Mouse (Mus musculus) inflammation-experienced regulatory T-cells, adult 6 months (primary cell): ENCODE data around the gene Gspt2. TPM values are rescaled to one million over a fixed set of nuclear protein-coding genes. Genes with fewer than 3 reads are reported as not detected.
"Not testable (repeated sequence)": the region's sequence is repeated elsewhere in the genome, so short reads cannot be mapped to it uniquely, and the experiment has no call there.

ENCODE experiments used
- ATAC-seq: one replicate; pipeline ENCODE4 v1.8.0; 2017
- polyA plus RNA-seq, 3 experiments: library from polyadenylated mRNA; unstranded; fragments of 100-300 nt; shearing (Covaris generic); gene quantifications; one replicate each; pipeline ENCODE4 v1.2.1; 2017

Gene Gspt2
- polyA plus RNA-seq, result under 1 TPM in 1 of 3 experiments, not detected in 2; 0.68 TPM

DNA sequence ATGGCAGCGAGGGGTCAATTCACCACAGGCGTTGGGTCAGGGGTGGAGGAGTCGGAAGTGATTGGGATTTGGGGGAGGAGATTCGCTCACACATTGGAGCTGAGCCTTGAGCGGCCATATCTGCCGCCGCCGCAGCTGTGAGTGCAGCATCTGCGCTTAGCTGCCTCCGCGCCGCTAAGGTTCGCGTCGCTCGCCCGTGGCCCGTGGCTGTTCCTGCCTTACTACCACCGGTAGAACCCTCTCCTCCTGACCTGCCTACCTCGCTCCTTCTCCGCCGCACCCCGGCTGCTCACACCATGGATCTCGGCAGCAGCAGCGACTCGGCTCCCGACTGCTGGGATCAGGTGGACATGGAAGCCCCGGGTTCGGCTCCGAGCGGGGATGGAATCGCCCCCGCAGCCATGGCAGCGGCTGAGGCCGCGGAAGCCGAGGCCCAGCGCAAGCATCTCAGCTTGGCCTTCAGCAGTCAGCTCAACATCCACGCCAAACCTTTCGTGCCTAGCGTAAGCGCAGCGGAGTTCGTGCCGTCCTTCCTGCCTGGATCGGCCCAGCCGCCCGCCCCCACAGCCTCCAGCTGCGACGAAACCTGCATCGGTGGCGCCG is at the start of gene Gspt2:
TSS of gene Gspt2 (plus strand) at position 109 of the 603 bp plus-strand sequence.
- no peak for ATAC-seq

DNA sequence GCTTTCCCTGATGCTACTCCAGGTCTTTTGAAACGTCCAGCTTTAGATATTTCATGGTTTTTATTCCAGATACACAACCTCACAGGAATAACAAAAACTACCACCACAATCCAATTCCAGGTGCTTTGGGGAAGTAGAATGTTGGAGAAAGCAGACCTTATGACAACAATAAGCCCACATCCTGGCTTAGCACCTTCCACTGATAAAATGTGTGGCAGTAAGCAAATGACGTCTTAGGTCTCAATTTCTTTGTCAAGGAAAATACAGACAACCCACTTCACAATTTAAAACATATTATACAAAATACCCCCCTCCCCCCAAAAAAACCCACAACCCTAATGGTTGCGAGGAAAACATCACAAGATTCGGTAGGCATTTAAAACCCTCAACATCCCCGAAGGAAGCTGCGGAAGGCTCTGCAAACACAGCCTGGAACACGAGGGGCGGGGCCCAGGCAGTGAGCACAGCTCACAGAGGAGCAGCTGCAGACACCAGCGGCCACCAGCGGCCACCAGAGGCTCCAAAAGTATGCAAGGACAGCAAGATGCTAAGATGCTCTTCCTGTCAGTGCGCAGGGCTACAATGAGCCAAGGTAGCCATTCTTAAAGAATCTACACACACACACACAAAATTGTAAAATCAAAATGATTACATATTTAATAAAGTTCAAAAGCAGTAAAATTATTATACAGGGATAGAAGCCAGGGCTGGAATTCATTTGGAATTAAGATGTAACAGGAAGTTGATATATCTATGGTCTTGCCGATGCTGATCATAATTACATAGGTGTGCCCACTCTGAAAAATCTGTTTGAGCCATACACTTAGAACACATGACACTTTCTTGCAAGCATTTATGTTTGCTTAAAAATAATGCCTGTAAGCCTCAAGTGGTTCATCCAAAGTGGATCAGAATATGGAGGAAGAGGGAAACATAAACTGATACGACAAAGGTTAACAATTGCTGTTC is 10.8 kb upstream of the Gspt2 start:
- ATAC-seq, result no peak

- ATAC-seq, result no peak
These were observed 1.0 kb downstream of the Gspt2 start for GRCm38 (mm10) chrX:94636911-94637310.

DNA sequence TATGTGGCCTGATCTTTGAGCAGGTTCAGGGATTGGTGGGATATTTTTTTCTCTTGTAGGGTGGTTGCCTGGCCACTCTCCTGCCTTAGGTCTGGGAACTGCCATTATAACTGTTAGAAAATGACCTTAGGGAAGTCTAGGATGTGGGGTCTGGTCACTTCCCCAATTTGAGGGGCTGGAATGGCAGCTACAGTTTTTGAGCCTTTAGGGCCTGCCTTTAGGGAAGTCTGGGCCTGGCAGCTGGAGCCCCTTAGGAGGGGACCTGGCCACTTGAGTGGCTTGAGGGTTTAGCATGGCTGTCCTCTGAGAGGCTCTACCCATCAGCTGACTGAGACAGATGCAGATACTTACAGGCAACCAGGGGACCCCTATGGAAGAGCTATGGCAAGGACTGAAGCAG is 12.7 kb downstream of the Gspt2 start:
- ATAC-seq, result no peak

- no peak for ATAC-seq
These were observed 21.9 kb downstream of the Gspt2 start for GRCm38 (mm10) chrX:94657734-94658133.

DNA sequence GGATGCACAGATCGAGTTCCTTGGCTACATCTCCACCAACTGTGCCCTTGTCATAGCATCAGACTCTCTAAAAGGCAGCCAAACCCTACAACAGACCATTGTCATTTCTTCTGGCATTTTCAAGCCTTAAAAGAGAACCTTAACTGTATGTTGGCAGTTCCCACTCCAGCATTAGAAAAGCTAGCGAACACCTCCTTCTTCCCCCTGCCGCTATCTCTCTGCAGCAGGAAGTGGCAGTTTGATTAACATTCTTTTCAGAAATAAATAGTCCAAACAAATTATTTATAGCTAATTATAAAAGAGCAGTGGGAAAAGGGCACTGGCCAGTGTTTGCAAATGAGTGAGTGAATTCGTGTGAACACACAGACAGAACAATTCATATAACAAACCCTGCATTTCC is 34.9 kb downstream of the Gspt2 start:
- no peak for ATAC-seq

DNA sequence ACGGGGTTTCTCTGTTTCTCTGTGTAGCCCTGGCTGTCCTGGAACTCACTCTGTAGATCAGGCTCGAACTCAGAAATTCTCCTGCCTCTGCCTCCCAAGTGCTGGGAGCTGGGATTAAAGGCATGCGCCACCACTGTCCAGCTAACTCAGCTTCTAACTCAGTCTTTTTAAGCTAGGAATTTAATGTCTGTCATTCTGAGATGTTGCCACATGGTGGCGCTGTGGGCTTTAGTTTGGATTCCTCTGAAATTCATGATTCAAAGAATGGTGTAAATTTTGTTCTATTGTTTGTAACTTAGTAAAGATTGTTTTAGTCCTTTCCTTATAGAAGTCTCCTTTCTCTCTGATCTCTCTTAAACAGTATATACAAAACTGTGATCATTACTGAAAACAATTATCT is 39.1 kb downstream of the Gspt2 start:
- no peak for ATAC-seq

GRCm38 (mm10) chrX:94681581-94681980 is 45.7 kb downstream of the Gspt2 start:
- ATAC-seq, result not testable (repeated sequence)

DNA sequence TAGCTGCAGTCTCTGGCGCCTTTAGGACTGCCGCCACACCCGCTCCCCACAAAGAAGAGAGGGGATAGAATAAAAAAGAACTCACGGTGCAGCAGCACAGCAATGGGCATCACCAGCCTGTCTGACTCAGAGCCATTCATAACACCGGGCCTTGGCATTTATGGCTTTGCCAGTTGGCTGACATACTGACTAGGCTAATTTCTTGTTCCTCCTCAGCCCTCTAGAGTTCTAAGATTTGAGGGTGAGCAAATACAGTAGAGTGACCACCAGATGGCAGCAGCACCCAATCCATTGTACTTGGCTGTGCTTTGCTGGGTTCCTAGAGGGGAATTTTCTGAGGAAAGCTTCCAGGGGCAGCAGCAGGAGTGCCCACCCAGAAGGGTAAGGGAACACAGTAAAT is 53.7 kb downstream of the Gspt2 start:
- ATAC-seq, result peak; percentile 81

Other genes starting within 250 kb of the Gspt2 start
- gene Maged1, start 93.9 kb upstream of the Gspt2 start, polyA plus RNA-seq, result 1 to 10 TPM; 3.7 to 8.0 (median 7.9) TPM
- gene Zxdb, start 88.5 kb downstream of the Gspt2 start, polyA plus RNA-seq, result 1 to 10 TPM; 2.0 to 2.8 (median 2.6) TPM